Mouse (Mus musculus) lung, postnatal 14 days (tissue): ENCODE measurements at regions not wholly inside any gene's neighbourhood (a gene's known extent, or its start where the extent isn't known, plus 50 kb on each side); places are given as distances from the start of the nearest gene placed in this dataset.

ENCODE experiments used
- DNase-seq: peaks from one replicate; pipeline ENCODE4 v3.0.0; 2021

DNA sequence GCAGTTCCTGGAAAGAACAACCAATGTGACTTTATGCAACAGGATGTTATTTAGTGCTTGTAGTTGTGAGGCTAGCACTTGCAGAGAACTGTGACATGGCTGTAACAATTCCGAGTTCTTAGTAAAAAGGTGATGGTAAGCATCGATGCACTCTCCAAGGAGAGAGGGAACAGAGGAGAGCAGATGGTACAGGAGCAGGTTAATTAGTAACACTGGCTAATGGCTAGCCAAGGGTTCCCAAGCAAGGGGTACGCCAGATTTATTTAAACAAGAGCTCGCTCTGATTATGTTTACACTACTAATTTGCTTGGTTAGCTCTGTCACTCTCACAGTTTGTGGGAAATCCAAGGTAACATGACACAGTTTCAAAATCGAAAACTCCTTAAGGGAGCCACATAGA is 278.0 kb upstream of the Nectin3 start:
- no peak for DNase-seq

DNA sequence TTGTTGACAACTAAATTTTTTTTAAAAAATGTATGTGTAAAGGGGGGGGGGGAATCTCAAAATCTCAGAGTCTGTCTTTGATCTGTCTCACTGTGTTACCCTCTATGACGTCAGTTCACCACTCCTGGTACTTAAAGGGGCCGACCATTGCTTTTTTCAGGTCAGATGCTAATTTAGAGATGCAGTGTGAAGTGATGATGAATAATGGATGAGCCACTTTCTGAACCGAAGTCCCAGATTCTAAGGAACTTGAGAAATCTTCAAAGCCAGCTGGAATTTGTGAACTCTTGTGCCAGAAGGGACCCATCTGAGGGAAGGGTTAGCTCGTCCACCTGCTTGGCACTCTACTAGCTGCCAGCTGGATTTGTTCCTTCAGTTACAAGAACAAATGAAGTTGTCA is 271.1 kb upstream of the Nectin3 start:
- no peak for DNase-seq

DNA sequence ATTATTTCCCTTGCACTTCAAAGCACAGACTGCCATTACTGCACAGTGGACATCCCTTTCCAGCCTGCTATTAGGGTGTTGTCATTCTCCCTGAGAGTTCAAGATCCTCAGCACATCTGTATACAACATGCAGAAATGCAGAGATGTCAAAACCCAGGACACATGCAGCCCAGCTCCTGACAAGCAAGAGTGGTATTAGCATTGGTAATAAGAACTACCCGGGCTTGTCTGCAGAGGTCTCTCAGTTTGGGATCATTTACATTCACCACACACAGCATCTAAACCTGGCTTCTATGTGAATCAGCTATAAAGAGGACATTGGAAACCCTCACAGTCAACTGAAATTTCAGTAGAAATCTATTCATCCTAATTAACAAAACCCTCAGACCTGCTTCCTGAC is 270.1 kb upstream of the Nectin3 start:
- DNase-seq, result no peak

DNA sequence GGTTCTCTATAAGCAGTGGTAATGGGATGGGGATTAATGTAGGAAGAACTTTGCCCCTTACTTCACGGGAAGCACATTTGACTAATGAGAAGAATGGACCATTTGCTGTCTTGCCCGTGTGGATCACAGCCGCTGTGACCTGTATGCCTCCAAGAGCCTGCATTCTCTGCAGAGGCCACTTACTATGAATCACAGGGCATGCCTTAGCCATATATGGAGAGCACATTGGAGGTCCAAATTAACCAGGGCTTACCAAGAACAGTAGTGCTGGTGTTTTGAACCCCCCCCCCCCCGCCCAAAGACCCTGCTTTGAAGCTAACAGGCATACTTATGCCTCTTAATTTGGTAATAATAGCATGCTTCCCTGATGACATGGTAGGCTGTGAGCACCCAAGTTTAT is 236.8 kb upstream of the Nectin3 start:
- no peak for DNase-seq

DNA sequence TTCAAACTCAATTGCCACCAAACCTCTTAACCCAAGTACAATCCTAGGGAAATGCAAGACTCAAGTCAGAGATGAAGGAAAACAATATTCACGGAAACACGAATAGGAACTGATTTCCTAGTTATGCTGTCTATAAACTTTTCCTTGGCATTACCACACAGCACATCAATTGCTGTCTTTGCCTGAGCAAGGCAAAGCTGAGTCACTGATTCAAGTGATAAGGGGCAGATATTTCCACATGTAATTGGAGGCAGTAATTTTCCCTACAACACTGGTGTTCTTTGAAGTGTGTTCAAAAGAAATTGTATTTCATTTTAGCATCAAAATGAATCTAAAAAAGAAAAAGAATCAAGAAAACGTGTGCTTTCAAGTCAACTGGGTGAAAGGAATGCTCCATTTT is 230.1 kb upstream of the Nectin3 start:
- DNase-seq, result no peak

DNA sequence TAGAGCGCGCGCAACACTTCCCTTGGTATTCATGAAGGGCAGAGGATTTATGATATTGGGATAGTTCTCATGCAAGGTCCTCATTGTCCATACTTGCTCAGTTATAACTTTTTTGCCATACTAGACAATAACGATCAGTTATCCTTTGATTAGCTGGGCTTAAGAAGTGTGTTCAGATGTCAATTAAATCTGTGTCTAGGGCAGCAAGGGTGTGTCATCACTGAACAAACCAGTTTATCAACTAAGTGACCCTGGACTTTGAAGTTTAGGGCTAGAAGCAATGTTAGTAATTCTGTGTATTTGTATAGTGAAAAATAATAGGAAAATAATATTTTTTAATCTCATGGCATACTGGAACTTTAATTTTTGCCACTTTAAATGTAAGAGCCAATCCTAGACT is 225.3 kb upstream of the Nectin3 start:
- DNase-seq, result no peak

DNA sequence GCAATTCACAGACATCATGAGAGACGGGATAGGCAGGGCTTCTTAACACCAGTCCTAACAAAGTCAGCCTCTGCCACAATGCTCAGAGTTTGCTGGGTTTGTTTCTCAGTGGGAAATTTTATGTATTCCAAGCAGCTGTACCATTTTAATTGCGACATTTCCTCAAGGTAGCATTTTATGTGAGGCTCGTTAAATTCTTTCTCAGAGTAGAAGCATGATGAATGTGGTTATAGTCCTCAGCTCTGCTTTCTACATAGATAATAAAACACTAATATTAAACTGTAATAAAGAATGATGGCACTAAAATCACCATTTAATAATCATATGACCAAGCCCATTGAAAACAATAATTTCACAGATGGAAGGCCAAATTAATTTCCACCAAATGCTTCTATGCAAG is 181.5 kb upstream of the Nectin3 start:
- DNase-seq, result no peak

DNA sequence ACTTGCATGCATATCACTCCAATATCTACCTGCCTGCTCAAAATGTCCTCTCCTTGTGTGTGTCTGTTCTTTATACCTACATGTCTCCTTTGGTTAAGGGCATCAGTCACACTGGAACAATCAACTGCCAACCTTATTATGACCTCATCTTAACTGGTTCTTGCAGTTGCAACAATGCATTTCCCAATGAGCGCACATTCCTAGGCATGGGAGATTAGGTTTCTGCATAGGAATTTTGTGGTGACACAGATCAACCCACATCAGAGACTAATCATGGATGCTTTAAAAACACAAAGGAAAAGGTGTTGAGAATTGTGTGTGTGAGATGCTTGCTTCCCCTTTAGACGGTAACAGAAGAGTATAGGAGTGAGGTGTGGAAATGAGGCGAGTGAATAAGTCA is 171.3 kb upstream of the Nectin3 start:
- no peak for DNase-seq

DNA sequence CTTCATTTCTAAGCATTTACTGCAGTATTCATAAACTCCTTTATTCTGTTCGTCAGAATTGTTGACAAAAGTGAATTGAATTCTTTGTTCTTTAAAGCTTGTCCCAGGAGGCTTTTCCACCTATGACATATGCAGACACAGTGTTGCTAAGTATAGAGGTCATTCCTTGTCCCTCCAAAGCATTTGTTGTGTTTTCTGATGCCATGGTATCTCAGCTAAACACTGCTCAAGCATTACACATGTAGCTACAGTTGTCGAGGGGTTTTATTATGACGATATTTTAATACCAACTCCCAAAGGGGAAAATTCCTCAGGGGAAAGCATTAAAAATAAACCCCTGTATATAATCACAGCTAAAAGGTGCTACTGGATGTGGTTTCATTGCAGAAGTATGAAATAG is 167.2 kb upstream of the Nectin3 start:
- no peak for DNase-seq

DNA sequence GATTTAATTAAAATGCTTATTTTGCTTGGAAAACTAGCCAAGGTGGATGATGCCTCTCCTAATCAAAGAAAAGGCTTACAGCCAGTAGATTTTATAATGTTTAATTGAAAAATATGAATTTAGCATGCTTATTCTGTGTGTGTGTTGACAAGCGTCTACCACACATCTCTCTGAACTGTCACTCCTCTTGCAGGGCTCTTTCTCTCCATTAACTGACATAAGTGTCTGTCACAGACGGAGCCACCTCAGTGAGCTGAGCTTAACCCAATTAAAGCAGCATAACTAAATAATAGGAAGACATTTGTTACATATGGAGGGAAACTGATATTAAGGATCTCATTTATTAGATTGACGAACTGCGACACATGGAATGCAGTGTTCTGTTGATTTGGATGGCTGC is 164.7 kb upstream of the Nectin3 start:
- no peak for DNase-seq

DNA sequence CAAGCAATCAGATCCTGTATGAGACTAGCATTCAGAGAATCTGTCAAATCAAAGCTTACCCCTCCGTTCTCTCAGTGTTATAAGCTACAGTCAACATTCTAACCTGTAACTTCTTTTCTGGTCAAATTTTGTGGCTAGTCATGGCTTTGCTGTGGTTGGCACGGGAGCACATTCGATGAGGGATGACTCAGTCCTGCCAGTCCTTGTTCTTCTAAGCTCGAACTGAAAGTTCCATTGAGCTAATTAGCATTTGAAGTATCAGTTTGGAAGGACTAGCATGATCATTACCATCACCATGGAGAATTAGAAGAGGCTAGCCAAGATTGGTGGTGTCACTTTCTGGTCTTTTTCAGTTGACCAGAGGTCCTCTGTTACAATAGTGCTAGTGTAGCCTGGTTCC is 156.7 kb upstream of the Nectin3 start:
- DNase-seq, result no peak

DNA sequence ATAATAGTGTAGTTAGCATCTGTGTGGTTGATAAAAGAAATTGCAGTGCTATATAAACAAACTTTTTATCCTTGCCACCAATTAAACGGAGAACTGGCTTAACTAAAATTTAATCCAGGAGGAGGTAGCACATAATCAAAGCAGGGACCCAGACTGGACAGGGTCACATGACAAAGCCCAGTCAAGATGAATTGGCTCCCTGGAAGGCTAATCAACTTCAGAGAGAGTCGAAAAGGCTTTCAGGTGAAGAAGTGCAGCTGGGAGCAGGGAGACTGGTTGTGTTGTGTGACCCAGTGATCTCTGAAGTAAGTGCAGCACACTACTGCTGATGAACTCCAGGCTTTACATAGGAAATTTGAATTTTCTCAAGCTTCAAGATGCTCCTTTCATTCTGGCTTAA is 127.5 kb upstream of the Nectin3 start:
- no peak for DNase-seq

DNA sequence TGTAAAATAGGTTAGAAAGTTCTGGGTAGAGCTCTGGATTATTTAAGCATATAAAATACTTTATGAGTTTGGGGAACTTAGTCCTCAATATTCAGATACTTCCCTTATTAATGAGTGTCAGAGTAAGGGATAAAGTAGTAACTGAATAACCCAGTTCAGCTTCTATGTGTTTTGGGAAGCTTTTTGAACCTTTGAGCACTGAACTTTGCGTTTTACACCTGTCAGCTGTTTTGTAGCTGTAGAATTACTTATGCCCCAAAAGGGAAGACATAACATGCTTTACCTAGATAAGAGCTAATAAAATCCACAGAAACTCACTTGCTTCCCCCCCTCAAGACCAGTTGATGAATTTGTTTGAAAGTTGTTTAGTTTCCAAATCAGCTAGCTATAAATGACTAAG is 124.9 kb upstream of the Nectin3 start:
- no peak for DNase-seq

DNA sequence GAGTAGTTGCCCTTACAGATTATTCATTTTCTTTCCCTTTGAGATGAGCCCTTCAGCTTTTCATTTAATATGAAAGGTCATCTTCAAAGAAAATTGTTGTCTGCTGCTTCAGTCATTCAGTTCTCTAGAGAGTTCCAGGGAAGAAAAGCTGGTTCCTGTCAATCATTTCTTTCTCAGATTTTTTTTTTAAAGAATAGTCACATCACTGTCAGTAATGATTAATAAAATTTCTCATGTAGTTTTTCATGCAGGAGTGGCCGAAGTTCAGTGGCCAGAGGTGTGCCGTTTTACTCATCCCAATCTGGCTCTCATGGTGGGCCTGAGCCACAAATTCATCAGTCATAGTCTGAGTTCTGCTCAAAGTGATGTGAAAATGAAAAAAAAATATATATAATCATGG is 121.5 kb upstream of the Nectin3 start:
- no peak for DNase-seq

DNA sequence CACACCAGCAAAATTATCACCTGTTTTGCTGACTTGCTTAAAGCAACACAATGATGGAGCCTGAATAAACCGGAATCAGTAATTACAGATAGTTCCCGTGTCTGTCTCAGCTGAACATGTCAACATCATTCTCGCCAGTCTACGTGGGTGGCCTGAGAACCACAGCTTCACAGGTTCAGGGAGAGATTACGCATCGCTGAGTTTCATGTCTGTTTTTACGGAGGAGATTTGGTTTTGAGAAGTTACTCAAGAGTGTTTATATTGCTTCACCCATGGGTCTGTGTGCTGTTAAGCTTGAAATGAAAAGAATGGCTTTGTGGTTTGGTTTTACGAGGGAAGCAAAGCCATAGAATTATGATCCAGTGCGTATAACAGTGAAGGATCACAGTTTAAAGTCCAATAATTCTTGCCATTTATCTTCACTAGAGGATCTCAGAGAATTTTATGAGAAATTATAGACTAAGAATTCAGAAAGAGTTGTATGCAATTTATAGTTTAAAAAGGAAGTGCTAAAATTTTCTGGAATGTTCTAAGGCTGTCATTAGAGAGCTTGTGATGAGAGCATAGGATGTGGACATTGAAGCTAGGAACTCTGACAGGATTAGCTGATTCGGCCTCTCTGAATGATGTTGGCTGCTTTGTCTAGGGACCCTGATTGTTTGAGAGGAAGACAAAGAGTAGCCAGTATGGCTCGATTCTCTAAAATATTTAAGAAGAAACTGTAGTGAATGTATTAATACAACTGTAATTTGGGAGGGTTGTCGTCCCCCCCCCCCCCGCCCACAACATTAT is 119.4 kb upstream of the Nectin3 start:
- no peak for DNase-seq

DNA sequence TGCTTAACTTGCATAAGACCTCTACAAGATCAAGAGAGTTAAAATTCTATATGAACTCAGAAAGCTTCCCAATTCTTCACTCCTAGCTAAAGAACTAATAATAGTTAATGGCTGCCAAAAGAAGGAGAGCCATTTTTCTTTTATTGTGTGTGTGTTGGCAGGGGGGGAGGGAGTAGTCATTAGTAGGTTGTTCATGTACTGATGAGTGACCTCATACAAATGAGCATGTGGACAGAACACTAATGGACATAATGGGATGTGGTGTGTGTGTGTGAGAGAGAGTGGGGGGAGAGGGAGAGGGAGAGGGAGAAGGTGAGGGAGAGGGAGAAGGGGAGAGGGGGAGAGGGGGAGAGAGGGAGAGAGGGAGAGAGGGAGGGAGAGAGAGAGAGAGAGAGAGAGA is 118.3 kb upstream of the Nectin3 start:
- DNase-seq, result no peak

DNA sequence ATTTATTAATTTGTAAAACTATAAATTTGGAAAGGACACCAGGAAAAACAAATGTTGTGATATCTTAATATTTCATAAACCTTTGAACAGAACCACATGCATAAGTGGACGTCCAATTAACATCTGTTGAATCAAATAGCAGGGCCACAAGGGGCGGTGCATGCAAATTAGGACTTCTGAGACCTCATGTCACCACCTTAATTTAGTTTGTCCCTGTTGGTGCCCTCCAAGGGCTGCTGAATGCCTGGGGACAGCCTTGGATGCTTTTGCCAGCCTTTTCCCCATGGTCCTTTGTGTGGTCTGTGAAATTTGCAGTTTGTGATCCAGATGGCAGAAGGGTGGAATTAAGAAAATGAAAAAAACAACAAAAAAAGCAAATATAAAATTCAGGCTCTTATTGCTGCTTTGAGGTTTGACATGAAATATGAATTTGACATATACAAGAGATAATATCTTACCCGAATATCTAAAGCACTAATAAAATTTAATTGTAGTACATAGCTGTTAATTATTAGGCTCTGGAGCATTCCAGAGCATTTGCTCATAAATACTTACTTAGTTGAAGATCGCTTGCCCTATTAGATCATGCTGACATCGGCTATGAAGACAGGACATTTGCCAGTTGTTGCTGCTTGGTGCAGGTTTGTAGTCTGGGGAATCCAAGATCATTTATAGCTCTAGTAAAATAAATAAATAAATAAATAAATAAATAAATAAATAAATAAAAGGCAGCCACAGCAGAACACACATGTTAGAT is 114.9 kb upstream of the Nectin3 start:
- no peak for DNase-seq

DNA sequence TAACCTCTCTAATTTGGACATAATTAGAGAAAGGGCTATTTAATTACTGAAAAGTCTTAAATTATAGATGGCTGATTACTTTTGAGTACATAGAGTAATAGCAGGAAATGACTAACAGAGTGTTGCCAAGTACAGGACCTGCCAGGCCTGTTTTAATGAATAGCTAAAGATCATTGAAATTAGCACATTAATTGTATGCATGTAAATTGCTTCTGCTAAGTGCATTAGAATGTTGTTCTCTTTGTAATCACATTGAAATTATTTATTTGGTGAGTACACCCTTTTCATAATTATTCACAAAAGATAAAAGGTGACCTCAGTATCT is 107.5 kb upstream of the Nectin3 start:
- DNase-seq, result no peak

DNA sequence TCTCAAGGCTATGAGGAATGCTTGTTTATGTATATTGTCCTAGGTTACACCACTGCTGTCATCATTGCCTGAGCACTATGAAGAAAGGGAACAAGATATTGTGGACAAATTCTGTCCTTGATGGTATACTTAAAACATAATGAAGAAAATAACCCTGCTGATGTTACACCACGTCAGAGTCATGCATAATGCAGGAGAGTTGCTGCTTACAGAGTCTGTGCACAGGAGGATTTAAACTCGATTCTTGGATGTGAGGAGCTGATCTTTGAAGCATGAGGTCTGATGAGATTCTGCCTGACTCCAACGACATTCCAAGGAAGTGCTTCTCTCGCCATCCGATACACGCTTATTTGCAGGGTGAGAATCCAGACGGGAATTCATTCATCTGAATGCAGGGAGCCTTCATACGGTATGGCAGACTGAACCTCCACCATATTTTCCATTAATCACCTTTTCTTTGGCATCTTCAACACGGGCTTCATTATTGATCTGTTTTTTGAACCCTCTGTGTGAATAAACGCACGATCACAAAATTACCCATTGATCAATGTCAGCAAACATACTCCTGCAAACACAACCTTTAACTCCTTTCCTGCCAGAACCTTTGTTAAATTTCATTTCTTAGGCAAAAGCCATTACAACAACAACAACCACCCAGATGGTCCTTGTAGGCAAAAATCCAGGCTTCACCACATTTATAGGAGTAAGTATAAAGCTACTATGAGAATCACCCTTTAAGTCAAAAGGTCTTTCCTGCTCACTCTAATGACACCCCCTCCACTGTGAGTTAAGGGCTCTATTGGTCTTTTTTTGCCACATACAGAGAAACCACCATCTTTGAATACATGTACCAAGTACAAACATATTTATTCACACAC is 106.9 kb upstream of the Nectin3 start:
- DNase-seq, result no peak

DNA sequence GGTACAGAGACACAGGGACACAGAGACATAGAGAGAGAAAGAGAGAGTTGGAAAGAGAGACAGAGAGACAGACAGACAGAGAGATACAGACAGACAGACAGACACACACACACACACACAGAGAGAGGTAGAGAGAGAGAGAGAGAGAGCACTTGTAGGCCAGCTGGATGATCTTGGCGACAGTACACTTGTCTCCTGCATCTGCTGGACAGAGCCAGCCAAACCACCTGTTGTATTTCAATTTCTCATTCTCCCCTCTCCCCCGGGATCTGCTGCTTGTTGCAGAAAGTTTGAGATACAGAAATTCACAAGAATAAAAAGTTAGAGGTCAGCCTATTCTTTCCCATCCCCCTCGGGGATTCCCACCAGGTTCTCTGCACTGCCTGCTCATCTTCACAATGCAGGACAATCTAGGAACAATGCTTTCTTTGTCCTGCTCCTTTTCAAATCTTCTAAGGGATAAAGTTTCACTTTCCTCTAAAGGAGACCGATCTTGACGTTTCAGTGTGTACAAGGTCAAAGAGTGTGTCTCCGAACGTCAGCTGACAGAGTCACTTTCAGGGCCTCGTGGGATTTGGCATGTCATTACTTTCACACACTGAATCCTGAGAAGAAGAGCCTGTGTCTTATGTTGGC is 94.4 kb upstream of the Nectin3 start:
- no peak for DNase-seq

DNA sequence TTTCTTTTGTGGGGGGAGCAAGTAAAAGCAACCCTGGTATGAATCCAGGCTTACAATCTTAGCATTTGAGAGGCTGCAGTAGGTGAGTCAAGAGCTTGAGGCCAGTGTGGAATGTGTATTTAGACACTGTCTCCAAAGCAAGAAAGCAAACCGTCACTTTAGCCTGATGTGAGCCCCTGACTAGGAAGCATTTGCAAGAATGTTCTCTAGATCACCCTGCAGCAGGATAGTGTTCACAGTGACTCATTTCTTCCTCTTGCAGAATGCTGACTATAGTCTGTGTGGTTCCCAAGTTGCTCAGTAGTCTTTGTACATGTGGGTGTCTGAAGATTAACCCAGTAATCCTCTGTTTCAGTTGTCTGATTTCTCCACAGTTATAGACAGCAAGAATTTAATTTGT is 88.7 kb upstream of the Nectin3 start:
- no peak for DNase-seq

DNA sequence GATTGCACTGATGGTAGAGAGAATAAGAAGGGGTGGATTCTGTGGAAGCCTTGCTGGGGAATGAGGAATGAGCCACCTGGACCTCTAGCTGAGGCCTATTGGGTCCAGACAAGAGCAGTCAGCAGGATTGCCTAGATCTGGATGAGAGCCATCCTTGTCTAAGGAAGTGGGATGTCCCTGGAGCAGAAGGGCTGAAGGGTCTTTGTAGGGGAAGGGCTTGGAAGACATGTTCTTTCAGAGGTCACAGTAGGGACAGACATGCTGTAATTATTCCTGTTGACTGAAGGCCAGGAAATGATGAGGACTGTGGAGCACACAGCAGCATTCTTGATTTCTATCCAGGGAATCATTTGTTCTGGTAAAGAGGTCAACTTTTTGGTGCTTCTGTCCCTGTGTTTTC is 86.2 kb upstream of the Nectin3 start:
- no peak for DNase-seq

DNA sequence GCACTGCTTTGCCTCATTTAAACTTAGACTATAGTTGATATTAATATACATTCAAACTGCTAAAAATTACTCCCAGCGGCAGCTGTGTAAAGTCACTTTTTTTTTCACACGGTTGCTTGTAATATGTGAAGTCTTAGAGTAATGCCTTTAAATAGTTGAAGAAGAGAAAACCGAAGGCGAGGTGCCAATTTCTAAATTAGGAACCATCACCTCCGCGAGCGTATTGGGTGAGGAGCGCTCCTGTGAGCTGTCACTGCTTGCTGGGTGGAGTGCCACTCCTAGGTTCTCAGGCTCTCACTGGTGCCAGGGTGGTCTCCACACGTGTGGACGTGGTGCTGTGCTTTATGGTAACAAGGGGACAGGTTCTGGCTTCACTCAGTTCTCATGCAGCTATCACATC is 82.8 kb upstream of the Nectin3 start:
- no peak for DNase-seq
